Comparison of ENCODE assay signal across 16 mouse cellular contexts in genomic region chr16:84744703-84745490, GRCm38 (mm10). TPM values are rescaled to one million over a fixed set of nuclear protein-coding genes. Genes with fewer than 3 reads are reported as not detected.
A peak's percentile ranks its signal among the peaks of the same experiment; 100 is the strongest.
DNase-seq lines count a peak whose midpoint lies in the region; ATAC-seq and TF ChIP-seq lines count a peak whose summit lies in the region.
"Had no signal": no experiment of that assay in that cellular context is flagged by ENCODE, and none has a peak within 500 bp of the region (broad histone marks: within the 10 kb centered on the region; RNA-seq: fewer than 3 reads in every experiment).

No protein-coding gene starts in this region.

- H3K9me3 ChIP-seq in heart, embryonic 11.5 days (replicated peaks; ENCODE audit: control insufficient read depth, low read length), result no peaks in the 10 kb centered on the region
- H3K9me3 ChIP-seq: hindbrain, embryonic 13.5 days; limb, embryonic 15.5 days; neural tube, embryonic 12.5 days had no signal

- H3K9ac ChIP-seq in heart, embryonic 11.5 days (ENCODE audit: low read depth, low read length), result no peak overlapping the region
- H3K9ac ChIP-seq: hindbrain, embryonic 13.5 days; limb, embryonic 15.5 days; neural tube, embryonic 12.5 days had no signal

- no peak for ATAC-seq in heart, embryonic 11.5 days (replicated peaks; ENCODE audit: insufficient number of reproducible peaks, low FRiP score, low TSS enrichment)
- ATAC-seq: midbrain, embryonic 16.5 days had no signal

- H3K27ac ChIP-seq in heart, embryonic 11.5 days (ENCODE audit: low read depth, low read length), result no peak overlapping the region
- H3K27ac ChIP-seq in layer of hippocampus, adult 2 months, result peak overlapping the region; percentile 59; the same call in 1 of the 2 replicates
- peak overlapping the region; percentile 70 for H3K27ac ChIP-seq in testis, adult 2 months (ENCODE audit: control insufficient read depth, insufficient read depth, low read depth, low read length)
- H3K27ac ChIP-seq: hindbrain, embryonic 13.5 days; limb, embryonic 15.5 days; neural tube, embryonic 12.5 days had no signal

- H3K27me3 ChIP-seq in heart, embryonic 11.5 days (ENCODE audit: control insufficient read depth, insufficient read depth, low read length), result no peaks in the 10 kb centered on the region
- no peaks in the 10 kb centered on the region for H3K27me3 ChIP-seq in testis, adult 2 months (ENCODE audit: control insufficient read depth, insufficient read depth, low read length)
- H3K27me3 ChIP-seq: hindbrain, embryonic 13.5 days; limb, embryonic 15.5 days; neural tube, embryonic 12.5 days had no signal

- 70% methylated on average over 10 of the region's 10 CpGs for WGBS in heart, embryonic 11.5 days (ENCODE audit: insufficient replicate concordance)

- no peak for TF ChIP-seq POLR2A in testis, adult 2 months (IDR thresholded peaks at IDR 0.05; ENCODE audit: control insufficient read depth, low read depth, low read length)

- TF ChIP-seq CTCF in layer of hippocampus, adult 2 months (conservative IDR thresholded peaks at IDR 0.05), result no peak
- TF ChIP-seq CTCF in testis, adult 2 months (IDR thresholded peaks at IDR 0.05; ENCODE audit: control insufficient read depth, insufficient read depth, insufficient replicate concordance, low read depth, low read length), result no peak

- DNase-seq in heart, adult 11 months, result peak; percentile 91
- DNase-seq in layer of hippocampus, adult 2 months (ENCODE audit: low spot score in 2 of 2), result no peak
- no peak for DNase-seq in layer of hippocampus, adult 9-10 months (ENCODE audit: low spot score)
- no peak for DNase-seq in testis, postnatal 10 days (ENCODE audit: low spot score)
- no peak for DNase-seq in adrenal gland, postnatal 10 days
- DNase-seq: cerebellum, adult 2 months; kidney, adult 11 months; kidney, postnatal 14 days; right cerebral cortex, postnatal 4 days; thymus, adult 18-20 months had no signal

- H3K4me1 ChIP-seq in heart, embryonic 11.5 days (ENCODE audit: control insufficient read depth, insufficient read depth, low read length), result no peaks in the 10 kb centered on the region
- no peaks in the 10 kb centered on the region for H3K4me1 ChIP-seq in testis, adult 2 months (ENCODE audit: control insufficient read depth, insufficient read depth, low read length)
- H3K4me1 ChIP-seq: hindbrain, embryonic 13.5 days; limb, embryonic 15.5 days; neural tube, embryonic 12.5 days had no signal

- H3K36me3 ChIP-seq in heart, embryonic 11.5 days (ENCODE audit: control insufficient read depth, insufficient read depth, low read length), result no peaks in the 10 kb centered on the region
- no peaks in the 10 kb centered on the region for H3K36me3 ChIP-seq in testis, adult 2 months (ENCODE audit: control insufficient read depth, insufficient read depth, low read length)
- H3K36me3 ChIP-seq: hindbrain, embryonic 13.5 days; limb, embryonic 15.5 days; neural tube, embryonic 12.5 days had no signal

- H3K4me3 ChIP-seq in heart, embryonic 11.5 days (ENCODE audit: low read depth, low read length), result no peak overlapping the region
- H3K4me3 ChIP-seq in layer of hippocampus, adult 2 months, result no peak overlapping the region; the same call in 1 of the 2 replicates
- no peak overlapping the region for H3K4me3 ChIP-seq in testis, adult 2 months (ENCODE audit: control insufficient read depth, low read depth, low read length)
- H3K4me3 ChIP-seq: hindbrain, embryonic 13.5 days; limb, embryonic 15.5 days; neural tube, embryonic 12.5 days had no signal

- no peak overlapping the region for H3K4me2 ChIP-seq in heart, embryonic 11.5 days
- H3K4me2 ChIP-seq: hindbrain, embryonic 13.5 days; limb, embryonic 15.5 days; neural tube, embryonic 12.5 days had no signal

RNA-seq across cellular contexts. Expression of gene Mrpl39, which starts 9.4 kb away (rescaled TPM):
- 51.4 and 53.0 TPM in 2 replicates for polyA plus RNA-seq in heart, embryonic 11.5 days (2014; fragmentation: Nextera tagmentation; extraction: Ambion mirVana)
- 10 to 100 TPM; 19.7 to 27.6 TPM for total RNA-seq in layer of hippocampus, adult 2 months (2021)
- 54.7 and 55.8 TPM in 2 replicates for polyA plus RNA-seq in testis, adult 2 months (2012; rRNA removed)
- total RNA-seq in adrenal gland, postnatal 10 days (2021), result 10 to 100 TPM; 48.7 to 51.8 TPM

RNA-seq across cellular contexts. Expression of gene Jam2, which starts 29.0 kb away (rescaled TPM):
- 8.1 and 9.8 TPM in 2 replicates for polyA plus RNA-seq in heart, embryonic 11.5 days (2014; fragmentation: Nextera tagmentation; extraction: Ambion mirVana)
- total RNA-seq in layer of hippocampus, adult 2 months (2021), result 10 to 100 TPM; 18.9 to 22.6 TPM
- 9.6 and 11.9 TPM in 2 replicates for polyA plus RNA-seq in testis, adult 2 months (2012; rRNA removed)
- total RNA-seq in adrenal gland, postnatal 10 days (2021), result 10 to 100 TPM; 20.1 TPM
